Mouse (Mus musculus) cerebellum, adult 9-11 months (tissue): ENCODE measurements around the gene Olfr667.
"Not testable (repeated sequence)": the region's sequence is repeated elsewhere in the genome, so short reads cannot be mapped to it uniquely, and the experiment has no call there.

Experiments
- DNase-seq: peaks from one replicate; pipeline ENCODE4 v3.0.0; 2022

Olfr667 gene

GRCm38 (mm10) chr7:104921382-104921781 is at the start of gene Olfr667:
Gene Olfr667, minus strand, starts transcription at chr7:104921482.
- no peak for DNase-seq

DNA sequence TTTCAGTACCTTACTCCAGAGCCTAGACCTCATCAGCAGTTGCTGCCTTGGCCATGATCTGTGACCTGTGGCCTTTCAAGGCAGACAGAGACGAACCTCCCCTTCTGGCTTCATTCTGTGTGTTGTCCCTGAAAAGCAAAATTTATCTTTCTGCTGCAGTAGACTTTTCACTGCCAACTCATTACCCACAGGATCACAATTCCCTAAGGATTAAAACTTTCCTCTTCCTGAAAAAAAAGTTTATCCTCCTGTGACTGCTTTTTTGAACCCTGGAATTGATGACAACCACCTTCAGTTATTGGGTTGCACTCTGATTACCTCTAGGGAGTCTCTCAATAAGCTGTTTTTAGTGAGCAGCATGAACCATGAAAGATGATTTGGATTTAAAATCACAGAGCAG is 41.2 kb upstream of the Olfr667 start, which contains the start of gene Olfr670:
Gene Olfr670 (minus strand): TSS at position 101 of the 400 bp plus-strand sequence.
- no peak for DNase-seq

GRCm38 (mm10) chr7:104950234-104950633 is 29.0 kb upstream of the Olfr667 start:
- not testable (repeated sequence) for DNase-seq

- no peak for DNase-seq
Measured at GRCm38 (mm10) chr7:104933940-104934339, 12.7 kb upstream of the Olfr667 start, which contains the start of gene Olfr669. Gene Olfr669, plus strand, starts transcription at chr7:104934240.

DNA sequence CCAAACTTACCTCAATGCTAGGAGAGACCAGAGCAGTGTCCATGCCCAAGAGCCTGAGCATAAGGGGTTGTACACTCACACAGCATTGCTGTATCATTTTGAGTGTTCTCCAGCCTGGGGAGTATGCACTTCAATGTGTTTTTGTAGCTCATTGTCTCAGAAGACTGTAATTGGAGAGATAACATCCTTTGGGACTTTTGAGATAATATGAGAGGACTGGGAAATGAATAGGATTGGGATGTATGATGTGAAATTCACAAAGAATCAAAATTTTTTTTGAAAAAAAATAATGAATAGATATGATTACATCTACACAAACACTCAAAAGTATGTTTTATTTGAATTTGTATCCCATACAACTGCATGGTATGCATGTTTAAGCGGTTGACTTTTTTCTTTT is 6.7 kb upstream of the Olfr667 start, which contains the start of gene Olfr668:
Gene Olfr668 (minus strand): TSS at position 101 of the 400 bp plus-strand sequence.
- no peak for DNase-seq

DNA sequence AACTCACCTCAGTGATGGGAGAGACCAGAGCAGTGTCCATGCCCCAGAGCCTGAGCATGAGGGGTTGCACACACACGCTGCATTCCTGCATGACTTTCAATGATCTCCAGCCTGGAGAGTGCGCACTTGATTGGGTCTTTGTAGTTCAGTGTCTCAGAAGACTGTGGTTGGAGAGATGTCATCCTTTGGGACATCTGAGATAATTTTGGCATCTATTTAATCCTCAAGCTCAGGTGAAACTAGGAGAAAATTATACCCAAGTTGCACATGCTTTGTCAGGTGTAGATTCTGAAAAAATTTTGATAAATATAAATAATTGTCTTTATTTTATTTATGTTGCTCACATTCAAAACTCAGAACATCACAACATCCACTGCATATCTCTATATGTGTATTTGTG is 25.4 kb downstream of the Olfr667 start, which contains the start of gene Olfr666:
Gene Olfr666 (minus strand): TSS at position 101 of the 400 bp plus-strand sequence.
- DNase-seq = no peak

DNA sequence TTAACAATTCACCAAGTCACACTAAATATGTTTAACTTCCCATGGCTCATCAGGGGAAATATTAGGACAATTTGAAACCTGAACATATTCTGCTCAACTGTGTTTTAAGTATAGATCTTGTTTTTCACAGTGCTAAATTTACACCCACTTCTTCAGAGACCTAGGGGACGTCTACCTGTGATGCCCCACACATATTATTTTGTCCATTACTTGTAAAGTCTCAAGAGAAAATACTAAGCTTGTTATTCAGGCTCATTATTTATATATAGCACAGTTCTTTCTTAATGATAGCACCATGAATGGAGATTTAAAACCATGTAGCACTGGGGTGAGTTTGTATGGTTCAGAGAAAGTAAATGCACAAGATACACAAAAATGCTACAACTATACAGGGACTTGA is 43.6 kb downstream of the Olfr667 start, which contains the start of gene Olfr665:
Gene Olfr665 (plus strand): TSS at position 301 of the 400 bp plus-strand sequence.
- no peak for DNase-seq
